Mouse (Mus musculus): ENCODE data around the gene Lpcat4. TPM values are rescaled to one million over a fixed set of nuclear protein-coding genes. Genes with fewer than 3 reads are reported as not detected.
"Not testable (repeated sequence)": the region's sequence is repeated elsewhere in the genome, so short reads cannot be mapped to it uniquely, and the experiment has no call there.

Gene Lpcat4
- total RNA-seq, 2 experiments from 2014 or later = 78.7 to 95.6 TPM

- DNase-seq (ENCODE audit: extremely low spot score in 1 of 2, low spot score in 1 of 2) = no peak
Observed at GRCm38 (mm10) chr2:112259241-112259962, 20.1 kb downstream of the Lpcat4 start, which contains the start of gene Nutm1. TSS of gene Nutm1 (minus strand) at chr2:112259291.

DNA sequence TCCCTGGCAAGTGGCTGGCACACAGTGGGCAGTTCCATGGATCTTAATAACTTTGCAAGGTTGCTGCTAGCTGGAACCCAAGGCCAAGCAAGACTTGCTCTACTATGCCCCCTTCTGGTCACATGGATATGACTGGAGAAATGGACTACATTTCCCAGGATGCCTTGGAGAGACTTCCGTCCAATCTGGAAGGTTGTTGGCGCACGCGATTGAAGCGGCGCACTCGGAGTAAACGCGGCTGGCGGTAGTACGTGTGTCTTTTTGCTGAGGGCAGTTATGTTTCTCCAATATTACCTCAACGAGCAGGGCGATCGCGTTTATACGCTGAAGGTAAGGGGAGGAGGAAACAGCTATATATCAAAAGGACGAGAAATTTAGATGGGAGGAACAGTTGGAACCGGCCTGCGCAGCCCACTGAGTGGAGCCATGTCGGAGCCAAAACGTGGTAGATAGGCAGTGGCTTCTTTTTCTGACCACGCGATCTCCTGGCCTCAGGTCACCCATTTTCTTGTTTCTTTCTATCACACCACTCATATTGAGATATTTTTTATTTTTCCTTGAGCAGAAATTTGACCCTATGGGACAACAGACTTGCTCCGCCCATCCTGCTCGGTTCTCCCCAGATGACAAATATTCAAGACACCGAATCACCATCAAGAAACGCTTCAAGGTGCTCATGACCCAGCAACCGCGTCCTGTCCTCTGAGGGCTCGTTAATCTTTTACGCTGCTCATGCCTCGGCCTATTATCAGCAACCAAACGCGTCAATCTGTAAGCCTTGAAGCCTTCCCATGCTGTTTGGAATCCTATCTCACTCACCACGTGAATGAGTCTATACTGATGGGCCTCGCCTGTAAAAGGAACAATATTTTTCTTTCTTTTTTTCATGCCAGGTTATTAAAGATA lies 22.7 kb downstream of the Lpcat4 start, which contains the start of gene Nop10:
TSS of gene Nop10 (plus strand) at position 179 of the 906 bp plus-strand sequence.
- peak; percentile 69 to 80 for DNase-seq (ENCODE audit: extremely low spot score in 1 of 2, low spot score in 1 of 2)

DNA sequence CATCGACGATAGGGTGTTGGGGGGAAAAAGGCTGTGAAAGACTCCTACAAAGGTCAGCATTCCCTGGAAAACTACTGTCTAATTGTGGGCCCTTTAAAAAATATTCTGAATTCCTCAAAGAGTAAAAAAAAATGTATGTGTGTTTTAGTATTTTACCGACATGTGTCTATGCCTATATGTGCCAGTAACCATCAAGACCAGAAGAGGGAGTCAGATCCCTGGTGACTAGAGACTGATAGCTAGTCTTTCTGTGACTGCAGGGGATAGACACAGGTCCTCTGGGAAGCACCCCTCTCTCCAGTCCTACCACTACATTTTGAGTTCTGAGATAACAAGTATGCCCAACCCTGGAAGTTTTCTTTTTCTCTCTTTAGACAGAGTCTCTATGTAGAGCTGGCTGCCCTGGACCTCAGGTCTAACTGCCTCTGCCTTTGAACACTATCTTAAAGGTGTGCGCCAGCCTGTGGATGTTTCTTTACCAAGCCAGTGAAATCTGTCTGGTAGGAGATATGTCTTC lies 23.6 kb downstream of the Lpcat4 start:
- no peak for DNase-seq (ENCODE audit: extremely low spot score in 1 of 2, low spot score in 1 of 2)

GRCm38 (mm10) chr2:112264364-112264763 lies 25.1 kb downstream of the Lpcat4 start:
- DNase-seq (ENCODE audit: extremely low spot score in 1 of 2, low spot score in 1 of 2) = no peak

DNA sequence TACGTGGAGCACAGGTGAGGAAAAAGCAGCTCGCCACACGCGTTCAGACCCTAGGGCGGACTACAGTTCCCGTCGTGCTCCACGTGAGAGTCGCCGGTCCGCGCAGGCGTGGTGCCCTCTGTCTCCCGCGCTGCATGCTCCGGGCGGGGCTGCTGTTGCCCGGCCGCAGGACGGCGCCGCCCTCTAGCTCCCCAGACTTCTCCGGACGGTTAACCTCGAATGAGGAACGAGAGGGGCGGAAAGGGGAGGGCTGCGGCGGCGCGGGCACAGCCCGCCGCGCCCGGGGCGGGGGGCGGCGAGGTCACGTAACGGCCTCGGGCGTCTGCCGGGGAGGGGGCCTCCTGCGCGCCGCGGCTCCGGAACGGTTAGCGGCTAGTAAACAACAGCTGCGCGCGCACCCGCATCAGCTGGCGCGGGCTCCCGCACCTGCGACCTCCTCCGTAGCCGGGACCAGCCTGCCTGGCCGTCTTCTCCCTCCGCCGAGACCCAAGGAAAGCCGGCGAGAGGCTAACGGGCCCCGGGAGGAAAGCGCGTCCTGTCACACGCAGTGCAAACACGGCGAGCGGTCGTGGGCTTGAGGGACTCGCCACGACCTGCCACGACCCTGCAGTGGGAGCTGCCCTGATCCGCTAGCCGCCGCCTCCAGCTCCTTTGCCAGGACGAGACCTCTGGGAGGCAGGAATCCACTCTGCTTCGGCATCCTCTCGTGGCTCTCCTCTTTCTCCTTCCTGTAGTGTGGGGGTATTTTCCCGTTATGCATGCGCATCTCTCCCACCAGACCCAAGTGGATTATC lies 26.4 kb downstream of the Lpcat4 start, which contains the start of gene Slc12a6:
TSS of gene Slc12a6 (plus strand) at position 378 of the 794 bp plus-strand sequence.
- DNase-seq (ENCODE audit: extremely low spot score in 1 of 2, low spot score in 1 of 2) = peak; percentile 81 to 82

DNA sequence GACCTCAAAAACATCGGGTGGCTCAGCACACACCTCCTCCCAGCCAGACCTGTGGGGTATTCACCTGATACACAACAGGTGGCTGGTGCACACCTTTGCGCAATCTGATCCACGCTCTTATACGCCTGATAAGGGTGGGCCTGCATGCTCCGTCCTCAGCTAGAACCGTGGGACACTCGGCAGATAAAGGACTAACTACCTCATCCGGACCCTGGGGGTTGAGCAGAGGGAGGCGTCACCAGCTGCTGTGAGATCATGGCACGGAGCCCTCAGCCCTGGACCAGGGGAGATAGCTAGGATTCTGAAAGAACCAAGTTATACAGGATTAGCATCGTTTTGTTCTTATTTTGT lies 26.9 kb downstream of the Lpcat4 start, which contains the start of gene Gm21985:
TSS of gene Gm21985 (plus strand) at position 73 of the 351 bp plus-strand sequence.
- DNase-seq (ENCODE audit: extremely low spot score in 1 of 2, low spot score in 1 of 2) = peak in 1 of 2 experiments; percentile 30

- DNase-seq (ENCODE audit: extremely low spot score in 1 of 2, low spot score in 1 of 2) = no peak
Observed at GRCm38 (mm10) chr2:112266780-112267179, 27.5 kb downstream of the Lpcat4 start.

DNA sequence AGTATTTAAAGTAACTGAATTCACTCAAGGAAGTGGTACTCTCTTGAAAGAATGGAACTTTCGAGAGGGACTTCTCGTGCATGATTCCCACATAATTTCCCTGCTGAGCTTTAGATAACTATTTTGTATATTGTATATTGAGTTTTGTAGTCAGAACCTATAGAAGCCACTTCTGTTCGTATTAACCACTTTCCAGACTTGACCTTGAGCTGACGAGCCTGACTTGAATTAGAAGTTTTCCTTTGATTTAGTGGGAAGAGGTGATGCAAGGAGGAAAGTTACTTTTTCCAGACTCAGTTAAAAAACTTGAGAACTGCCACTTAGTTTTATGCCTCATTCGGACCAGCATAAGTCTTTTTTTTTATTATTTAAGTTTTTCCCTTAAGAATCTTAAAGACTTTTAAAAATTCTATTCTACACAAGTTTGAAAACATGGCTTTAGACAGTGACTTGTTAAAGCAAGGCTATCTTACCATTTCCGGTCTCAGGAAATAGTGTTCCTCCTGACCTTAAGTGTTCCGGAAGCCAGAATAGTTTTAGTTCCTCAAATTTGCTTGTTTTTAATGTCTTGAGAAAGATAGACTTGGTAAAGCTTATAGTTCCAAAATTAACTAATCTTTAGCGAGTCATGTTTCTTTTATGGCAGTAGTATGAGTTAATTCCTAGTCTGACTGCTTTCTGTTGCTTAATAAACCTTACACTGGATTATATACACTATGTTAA lies 28.4 kb downstream of the Lpcat4 start:
- DNase-seq (ENCODE audit: extremely low spot score in 1 of 2, low spot score in 1 of 2) = no peak

- DNase-seq (ENCODE audit: extremely low spot score in 1 of 2, low spot score in 1 of 2) = no peak
Observed at GRCm38 (mm10) chr2:112270011-112270410, 30.7 kb downstream of the Lpcat4 start.

GRCm38 (mm10) chr2:112272909-112273308 lies 33.6 kb downstream of the Lpcat4 start:
- no peak for DNase-seq (ENCODE audit: extremely low spot score in 1 of 2, low spot score in 1 of 2)

DNA sequence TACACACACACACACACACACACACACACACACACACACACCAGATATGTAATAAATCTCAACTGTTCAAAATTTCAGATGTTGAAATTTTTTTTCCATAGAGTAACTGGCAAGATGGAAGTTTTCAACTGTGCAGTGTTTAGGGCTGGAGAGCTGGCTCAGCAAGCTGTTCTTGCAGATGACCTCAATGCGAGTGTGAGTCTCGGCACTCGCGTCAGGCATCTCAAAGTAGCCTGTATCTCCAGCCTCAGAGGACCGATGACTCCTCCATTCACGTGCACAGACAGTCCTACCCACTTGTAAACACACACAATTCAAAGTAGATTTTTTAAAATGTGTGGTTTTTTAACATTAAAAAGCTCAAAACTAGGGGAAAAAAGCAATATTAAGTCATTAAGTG lies 34.2 kb downstream of the Lpcat4 start:
- DNase-seq (ENCODE audit: extremely low spot score in 1 of 2, low spot score in 1 of 2) = no peak

DNA sequence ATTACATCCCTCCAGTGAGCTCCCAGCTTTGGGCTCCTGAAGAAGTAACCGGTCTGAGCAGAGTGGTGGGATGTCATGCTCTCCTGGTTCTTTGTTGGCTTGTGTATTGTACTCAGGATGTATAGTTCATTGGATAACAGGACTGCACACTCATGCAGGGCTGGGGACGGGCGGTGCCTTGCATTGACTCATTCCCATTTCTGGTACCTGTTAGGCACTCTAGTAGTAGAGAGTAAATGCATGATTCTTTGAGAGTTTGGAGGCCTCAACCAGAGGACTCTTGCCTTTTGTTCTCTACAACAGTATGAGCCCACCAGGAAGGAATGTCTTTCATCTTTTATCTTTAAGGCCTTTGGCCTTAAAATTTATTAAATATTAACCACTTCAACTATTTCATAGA lies 37.6 kb downstream of the Lpcat4 start:
- no peak for DNase-seq (ENCODE audit: extremely low spot score in 1 of 2, low spot score in 1 of 2)

- DNase-seq (ENCODE audit: extremely low spot score in 1 of 2, low spot score in 1 of 2) = no peak
Observed at GRCm38 (mm10) chr2:112282846-112283245, 43.6 kb downstream of the Lpcat4 start.

DNA sequence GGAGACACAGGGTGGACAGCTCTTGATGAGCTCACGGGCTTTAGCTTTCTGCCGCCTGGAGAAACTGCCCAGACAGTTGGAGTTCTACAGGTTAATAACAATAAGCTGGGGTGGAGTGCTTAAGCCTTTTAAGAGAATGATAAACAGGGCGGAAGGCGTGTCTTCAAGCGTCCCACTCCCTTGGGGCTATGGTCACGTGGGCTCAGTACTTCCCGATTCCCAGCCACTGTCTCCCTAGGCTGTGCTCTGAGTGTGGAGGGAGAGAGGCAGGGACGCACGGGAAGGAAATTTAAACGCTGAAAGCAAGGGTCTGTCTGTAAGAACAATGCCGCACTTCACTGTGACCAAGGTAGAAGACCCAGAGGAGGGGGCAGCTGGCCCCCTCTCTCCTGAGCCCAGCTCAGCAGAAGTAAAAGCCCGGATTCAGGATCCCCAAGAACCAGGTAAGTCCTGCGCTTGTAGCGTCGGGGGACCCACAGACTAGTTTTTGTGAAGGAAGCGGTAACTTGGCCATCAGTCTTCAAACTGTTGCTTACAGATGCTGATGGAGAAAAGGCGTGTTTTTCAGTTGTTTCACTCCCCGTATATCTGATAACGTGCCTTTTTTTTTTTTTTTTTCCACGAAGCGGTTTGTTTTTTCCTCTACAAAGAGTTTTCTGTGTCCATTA lies 45.2 kb downstream of the Lpcat4 start:
- no peak for DNase-seq (ENCODE audit: extremely low spot score in 1 of 2, low spot score in 1 of 2)

GRCm38 (mm10) chr2:112285031-112285390 lies 45.7 kb downstream of the Lpcat4 start:
- DNase-seq (ENCODE audit: extremely low spot score in 1 of 2, low spot score in 1 of 2) = no peak

- not testable (repeated sequence) for DNase-seq (ENCODE audit: extremely low spot score in 1 of 2, low spot score in 1 of 2)
Observed at GRCm38 (mm10) chr2:112286062-112286461, 46.8 kb downstream of the Lpcat4 start.

DNA sequence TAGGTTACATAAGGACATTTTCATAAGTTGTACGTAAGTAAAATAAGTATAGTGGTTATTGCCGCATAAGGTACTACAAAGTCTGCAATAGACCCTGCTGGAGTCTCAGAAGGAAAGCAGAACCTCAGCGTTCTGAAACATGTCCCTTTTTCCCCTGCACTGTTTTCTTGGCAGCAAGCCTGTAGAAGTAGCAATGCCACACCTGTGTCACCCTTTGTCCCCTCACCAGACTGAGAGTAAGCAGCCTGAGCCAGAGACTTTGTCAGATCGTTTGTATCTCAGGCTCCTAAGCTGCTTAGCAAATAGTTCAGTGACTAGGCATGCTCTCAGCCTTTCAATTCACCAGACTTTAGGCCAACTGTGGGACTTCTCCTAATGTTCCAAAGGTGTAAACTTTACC lies 47.8 kb downstream of the Lpcat4 start:
- DNase-seq (ENCODE audit: extremely low spot score in 1 of 2, low spot score in 1 of 2) = no peak

DNA sequence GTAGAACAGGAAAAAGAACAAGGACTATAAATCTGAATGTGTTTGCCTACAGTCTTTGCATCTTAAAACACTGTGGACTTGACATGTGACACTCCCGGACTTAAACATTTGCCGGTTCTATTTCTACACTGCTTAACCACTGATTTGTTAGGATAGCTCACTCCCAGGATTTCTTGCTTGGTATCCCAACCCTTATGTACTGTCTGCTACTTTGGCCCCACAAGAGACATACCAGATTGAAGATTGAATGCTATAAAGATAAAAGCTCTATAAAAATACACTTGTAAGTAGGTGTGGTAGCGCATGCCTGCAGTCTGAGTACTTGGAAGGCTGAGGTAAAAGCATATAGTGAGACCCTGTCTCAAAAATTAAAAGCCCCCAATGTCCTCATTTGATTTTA lies 50.2 kb downstream of the Lpcat4 start:
- no peak for DNase-seq (ENCODE audit: extremely low spot score in 1 of 2, low spot score in 1 of 2)

- no peak for DNase-seq (ENCODE audit: extremely low spot score in 1 of 2, low spot score in 1 of 2)
Observed at GRCm38 (mm10) chr2:112292823-112293222, 53.6 kb downstream of the Lpcat4 start.

Data from layer of hippocampus, postnatal 25 days (tissue).